ENCODE assay signal across 8 mouse cellular contexts in the genomic region with DNA sequence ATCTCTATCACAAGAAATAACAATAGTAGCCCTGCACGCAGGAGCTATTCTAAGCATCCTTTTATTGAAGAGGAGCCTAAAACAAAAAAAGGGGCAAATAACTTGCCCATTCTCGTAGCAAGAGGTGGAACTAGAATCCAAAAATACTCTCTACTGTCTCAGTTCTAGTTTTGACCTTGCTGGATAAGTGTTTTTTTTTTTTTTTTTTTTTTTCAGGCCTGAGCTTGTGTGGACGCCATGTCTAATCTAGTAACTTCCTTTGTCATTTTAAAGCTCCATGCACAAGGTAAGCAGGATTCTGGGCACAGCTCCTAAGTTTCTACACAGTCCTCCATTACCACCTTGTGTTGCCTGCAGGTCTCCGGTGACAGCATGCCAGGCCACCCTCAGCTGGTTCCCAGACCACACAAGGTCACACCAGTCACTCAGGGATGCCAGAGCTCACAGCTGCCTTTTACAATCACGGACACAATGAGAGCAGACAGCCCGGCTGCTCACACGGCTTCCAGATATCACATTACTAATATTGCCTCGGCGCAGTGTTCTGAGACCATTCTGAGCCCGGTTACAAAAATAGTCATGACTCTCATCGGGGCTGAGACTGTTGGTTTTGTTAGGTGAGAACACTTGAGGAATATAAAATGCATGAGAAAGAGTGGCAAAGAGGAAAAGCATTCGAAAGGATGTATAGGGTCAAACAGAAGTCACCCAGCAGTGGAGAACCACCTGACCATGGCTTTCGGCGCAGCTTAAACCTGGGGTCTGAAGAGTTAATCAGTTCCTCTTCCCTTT.
A peak's percentile ranks its signal among the peaks of the same experiment; 100 is the strongest.
DNase-seq lines count a peak whose midpoint lies in the region; ATAC-seq lines count a peak whose summit lies in the region.

No protein-coding gene starts in this region.

- peak overlapping the region; percentile 16 for H3K4me2 ChIP-seq in embryonic facial prominence, embryonic 11.5 days (ENCODE audit: low read depth, low read length)

- H3K9ac ChIP-seq in embryonic facial prominence, embryonic 11.5 days (replicated peaks; ENCODE audit: low read length), result peak overlapping the region; percentile 19; the same call in 1 of the 2 replicates

- peak; percentile 73 for DNase-seq in embryonic facial prominence, embryonic 11.5 days (ENCODE audit: low spot score)
- DNase-seq in heart, embryonic 10.5 days (ENCODE audit: low spot score), result peak; percentile 89
- DNase-seq in kidney, adult 8-10 months, result peak; percentile 8 to 17
- DNase-seq in midbrain, embryonic 10.5 days (ENCODE audit: low spot score), result peak; percentile 39
- DNase-seq in layer of hippocampus, adult 9-11 months, result no peak
- DNase-seq in spleen, postnatal 4 days (ENCODE audit: low spot score in 2 of 2), result no peak

- ATAC-seq in megakaryocyte, adult 5-6 weeks (ENCODE audit: poor library complexity, severe bottlenecking), result no peak
- ATAC-seq in embryonic facial prominence, embryonic 11.5 days (replicated peaks; ENCODE audit: insufficient number of reproducible peaks, low FRiP score, low TSS enrichment, low read depth), result peak; percentile 77

- H3K27me3 ChIP-seq in megakaryocyte, embryonic 14.5 days (replicated peaks), result peaks cover 35% of the 10 kb centered on the region
- H3K27me3 ChIP-seq in embryonic facial prominence, embryonic 11.5 days (ENCODE audit: control insufficient read depth, insufficient read depth, low read length), result no peaks in the 10 kb centered on the region
- H3K27me3 ChIP-seq in heart, embryonic 10.5 days (ENCODE audit: insufficient read depth, poor library complexity, severe bottlenecking), result no peaks in the 10 kb centered on the region
- H3K27me3 ChIP-seq in midbrain, embryonic 10.5 days (ENCODE audit: low read depth, poor library complexity, severe bottlenecking), result peaks cover 31% of the 10 kb centered on the region

- no peaks in the 10 kb centered on the region for H3K9me3 ChIP-seq in megakaryocyte, embryonic 14.5 days
- H3K9me3 ChIP-seq in embryonic facial prominence, embryonic 11.5 days (replicated peaks; ENCODE audit: control insufficient read depth, low read length), result no peaks in the 10 kb centered on the region
- H3K9me3 ChIP-seq in heart, embryonic 10.5 days, result no peaks in the 10 kb centered on the region
- H3K9me3 ChIP-seq in midbrain, embryonic 10.5 days (replicated peaks), result no peaks in the 10 kb centered on the region

- H3K27ac ChIP-seq in embryonic facial prominence, embryonic 11.5 days (replicated peaks; ENCODE audit: low read depth, low read length), result peak overlapping the region; percentile 70; the same call in 1 of the 2 replicates
- H3K27ac ChIP-seq in heart, embryonic 10.5 days, result peak overlapping the region; percentile 76
- H3K27ac ChIP-seq in midbrain, embryonic 10.5 days (replicated peaks), result no peak overlapping the region

- 23% methylated on average over 14 of the region's 14 CpGs for WGBS in embryonic facial prominence, embryonic 11.5 days
- WGBS in heart, embryonic 10.5 days, result 36% methylated on average over 14 of the region's 14 CpGs
- 60% methylated on average over 14 of the region's 14 CpGs for WGBS in midbrain, embryonic 10.5 days

- H3K4me1 ChIP-seq in megakaryocyte, embryonic 14.5 days, result peaks cover 29% of the 10 kb centered on the region
- no peaks in the 10 kb centered on the region for H3K4me1 ChIP-seq in embryonic facial prominence, embryonic 11.5 days (ENCODE audit: control insufficient read depth, insufficient read depth, low read length)
- H3K4me1 ChIP-seq in heart, embryonic 10.5 days, result peaks cover 6% of the 10 kb centered on the region
- peaks cover 9% of the 10 kb centered on the region for H3K4me1 ChIP-seq in midbrain, embryonic 10.5 days

- no peaks in the 10 kb centered on the region for H3K36me3 ChIP-seq in megakaryocyte, embryonic 14.5 days (replicated peaks; ENCODE audit: low read length)
- no peaks in the 10 kb centered on the region for H3K36me3 ChIP-seq in embryonic facial prominence, embryonic 11.5 days (replicated peaks; ENCODE audit: control insufficient read depth, insufficient read depth, low read depth, low read length)
- H3K36me3 ChIP-seq in heart, embryonic 10.5 days, result no peaks in the 10 kb centered on the region
- no peaks in the 10 kb centered on the region for H3K36me3 ChIP-seq in midbrain, embryonic 10.5 days

- H3K4me3 ChIP-seq in megakaryocyte, embryonic 14.5 days (replicated peaks), result peak overlapping the region; percentile 84
- peak overlapping the region; percentile 6; the same call in 1 of the 2 replicates for H3K4me3 ChIP-seq in embryonic facial prominence, embryonic 11.5 days (ENCODE audit: low read depth, low read length)
- H3K4me3 ChIP-seq in heart, embryonic 10.5 days, result peak overlapping the region; percentile 51
- H3K4me3 ChIP-seq in midbrain, embryonic 10.5 days, result peak overlapping the region; percentile 44

Comparison
In these comparisons a context has a peak if more than half of its experiments do, and no peak if none do; other contexts are left out.
1. H3K4me3 ChIP-seq: peak in every context shown above with its lines; median percentile 84 in megakaryocyte, embryonic 14.5 days; 51 in heart, embryonic 10.5 days; 44 in midbrain, embryonic 10.5 days; 6 in embryonic facial prominence, embryonic 11.5 days.
2. DNase-seq: peak in embryonic facial prominence, embryonic 11.5 days (single experiment), heart, embryonic 10.5 days (single experiment), kidney, adult 8-10 months (2 of 2) and midbrain, embryonic 10.5 days (single experiment); none in layer of hippocampus, adult 9-11 months (single experiment) and spleen, postnatal 4 days (0 of 2).